Comparison of ENCODE assay signal across 13 mouse cellular contexts in the genomic region with DNA sequence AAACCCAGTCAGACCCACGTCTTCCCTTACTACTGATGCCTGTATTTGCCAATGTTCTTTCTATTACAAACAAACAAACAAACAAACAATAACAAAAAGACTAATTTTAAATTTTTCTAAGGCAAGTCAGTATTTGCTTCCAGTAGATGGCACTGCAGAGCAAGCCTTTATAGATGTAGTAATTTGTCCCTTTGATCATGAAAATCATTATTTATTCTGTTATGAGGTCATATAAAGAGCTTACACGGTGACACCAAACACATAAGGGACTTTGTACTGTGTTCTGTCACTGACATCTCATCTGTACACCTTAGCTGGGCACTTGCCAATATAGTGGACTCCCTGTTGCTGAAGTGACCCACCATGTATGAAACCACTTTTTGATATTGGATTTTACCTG. TPM values are rescaled to one million over a fixed set of nuclear protein-coding genes. Genes with fewer than 3 reads are reported as not detected.
DNase-seq lines count a peak whose midpoint lies in the region; ATAC-seq and TF ChIP-seq lines count a peak whose summit lies in the region.
"Had no signal": no experiment of that assay in that cellular context is flagged by ENCODE, and none has a peak within 500 bp of the region (broad histone marks: within the 10 kb centered on the region; RNA-seq: fewer than 3 reads in every experiment).

No protein-coding gene starts in this region.

- H3K79me2 ChIP-seq in heart, adult 2 months (replicated peaks; ENCODE audit: control insufficient read depth, insufficient read depth, low read length): no peaks in the 10 kb centered on the region

- no peak for ATAC-seq in lung, postnatal 0 days
- no peak for ATAC-seq in midbrain, postnatal 0 days (ENCODE audit: low FRiP score)

- H3K27me3 ChIP-seq in heart, adult 2 months (ENCODE audit: control insufficient read depth, insufficient read depth, low read length): peaks cover 10% of the 10 kb centered on the region
- H3K27me3 ChIP-seq in lung, postnatal 0 days (replicated peaks; ENCODE audit: insufficient read depth, low read length): peaks cover 32% of the 10 kb centered on the region
- H3K27me3 ChIP-seq in midbrain, postnatal 0 days (ENCODE audit: insufficient read depth, low read length): peaks cover 29% of the 10 kb centered on the region

- no peak for DNase-seq in heart, adult 2 months
- DNase-seq in heart, adult 9 months (ENCODE audit: low spot score in 2 of 2): no peak
- peak; percentile 39 for DNase-seq in lung, postnatal 0 days (ENCODE audit: low spot score)
- DNase-seq in lung, postnatal 4 days: no peak
- DNase-seq in MN1 (ENCODE audit: low spot score): peak; percentile 45
- DNase-seq in midbrain, postnatal 0 days (ENCODE audit: low spot score): peak; percentile 62
- no peak for DNase-seq in layer of hippocampus, postnatal 14 days (ENCODE audit: low spot score in 2 of 2)
- no peak for DNase-seq in gastrocnemius, postnatal 25 days
- DNase-seq: right cerebral cortex, postnatal 25 days had no signal

- H3K36me3 ChIP-seq in heart, adult 2 months (ENCODE audit: control insufficient read depth, insufficient read depth, low read length): no peaks in the 10 kb centered on the region
- H3K36me3 ChIP-seq in lung, postnatal 0 days (ENCODE audit: insufficient read depth, low read length): no peaks in the 10 kb centered on the region
- no peaks in the 10 kb centered on the region for H3K36me3 ChIP-seq in midbrain, postnatal 0 days (ENCODE audit: insufficient read depth, low read length)
- H3K36me3 ChIP-seq: heart, embryonic 15.5 days; limb, embryonic 15.5 days had no signal

- H3K4me1 ChIP-seq in heart, adult 2 months (ENCODE audit: control insufficient read depth, insufficient read depth, low read length): no peaks in the 10 kb centered on the region
- H3K4me1 ChIP-seq in lung, postnatal 0 days (ENCODE audit: insufficient read depth, low read depth, low read length): no peaks in the 10 kb centered on the region
- H3K4me1 ChIP-seq in midbrain, postnatal 0 days (ENCODE audit: insufficient read depth, low read length): no peaks in the 10 kb centered on the region

- TF ChIP-seq CTCF in heart, adult 2 months (IDR thresholded peaks at IDR 0.05): peak; percentile 68
- TF ChIP-seq CTCF in lung, postnatal 0 days (IDR thresholded peaks at IDR 0.05): peak; percentile 60
- peak; percentile 80 for TF ChIP-seq CTCF in midbrain, postnatal 0 days (IDR thresholded peaks at IDR 0.05)

- no peaks in the 10 kb centered on the region for H3K9me3 ChIP-seq in lung, postnatal 0 days (ENCODE audit: low read length)
- no peaks in the 10 kb centered on the region for H3K9me3 ChIP-seq in midbrain, postnatal 0 days (ENCODE audit: low read length)
- H3K9me3 ChIP-seq: heart, embryonic 15.5 days; limb, embryonic 15.5 days had no signal

- no peak for TF ChIP-seq EP300 in heart, adult 2 months (IDR thresholded peaks at IDR 0.05; ENCODE audit: insufficient read depth, low read depth, low read length)
- no peak for TF ChIP-seq EP300 in lung, postnatal 0 days (IDR thresholded peaks at IDR 0.05)

- WGBS in heart, adult 2 months: 15% methylated on average over 2 of the region's 2 CpGs
- 18% methylated on average over 2 of the region's 2 CpGs for WGBS in lung, postnatal 0 days
- 19% methylated on average over 2 of the region's 2 CpGs for WGBS in midbrain, postnatal 0 days

- TF ChIP-seq POLR2A in heart, adult 2 months (IDR thresholded peaks at IDR 0.05; ENCODE audit: insufficient read depth, low read depth, low read length): no peak

- H3K4me2 ChIP-seq in lung, postnatal 0 days (replicated peaks; ENCODE audit: low read depth, low read length): no peak overlapping the region
- H3K4me2 ChIP-seq in midbrain, postnatal 0 days (ENCODE audit: low read depth, low read length, poor library complexity, severe bottlenecking): no peak overlapping the region
- H3K4me2 ChIP-seq: heart, embryonic 15.5 days; limb, embryonic 15.5 days had no signal

- H3K27ac ChIP-seq in heart, adult 2 months: no peak overlapping the region
- H3K27ac ChIP-seq in lung, postnatal 0 days (ENCODE audit: low read length): no peak overlapping the region
- no peak overlapping the region for H3K27ac ChIP-seq in midbrain, postnatal 0 days (ENCODE audit: low read depth, low read length)
- H3K27ac ChIP-seq: heart, embryonic 15.5 days; limb, embryonic 15.5 days had no signal

- no peak overlapping the region for H3K9ac ChIP-seq in heart, adult 2 months (ENCODE audit: low read depth, low read length)
- H3K9ac ChIP-seq in lung, postnatal 0 days (replicated peaks; ENCODE audit: low read depth): no peak overlapping the region
- H3K9ac ChIP-seq in midbrain, postnatal 0 days (replicated peaks; ENCODE audit: low read length, poor library complexity, severe bottlenecking): no peak overlapping the region
- H3K9ac ChIP-seq: heart, embryonic 15.5 days; limb, embryonic 15.5 days had no signal

- intact Hi-C loops in heart, adult 2 months (cut with DNase I): no loop called here

- H3K4me3 ChIP-seq in heart, adult 2 months: no peak overlapping the region
- no peak overlapping the region for H3K4me3 ChIP-seq in lung, postnatal 0 days (ENCODE audit: low read depth, low read length)
- H3K4me3 ChIP-seq in midbrain, postnatal 0 days (ENCODE audit: low read depth, low read length): no peak overlapping the region
- H3K4me3 ChIP-seq: heart, embryonic 15.5 days; limb, embryonic 15.5 days; myocyte had no signal

RNA-seq across cellular contexts. Expression of a gene that starts 4.0 kb away (rescaled TPM):
- under 1 TPM; 0.25 to 0.39 TPM for total RNA-seq in heart, adult 2 months (2021)
- 0.06 and 0.12 TPM in 2 replicates for polyA plus RNA-seq in heart, adult 2 months (2012; rRNA removed)
- 0.62 and 0.65 TPM in 2 replicates for polyA plus RNA-seq in lung, postnatal 0 days (2015; fragmentation: Nextera tagmentation; extraction: Ambion mirVana)
- total RNA-seq in midbrain, postnatal 0 days (2014; rRNA removed): 5.5 and 8.2 TPM in 2 replicates
- polyA plus RNA-seq in midbrain, postnatal 0 days (2015; fragmentation: Nextera tagmentation; extraction: Ambion mirVana): 4.6 and 5.3 TPM in 2 replicates
- total RNA-seq in layer of hippocampus, postnatal 14 days (2021): 1 to 10 TPM; 5.0 to 6.1 TPM
- under 1 TPM; 0.13 to 0.19 TPM for total RNA-seq in gastrocnemius, postnatal 25 days (2021)
- total RNA-seq: MEL had no signal

Comparison
In these comparisons a context has a peak if more than half of its experiments do, and no peak if none do; other contexts are left out.
1. DNase-seq: peak in lung, postnatal 0 days (single experiment), MN1 (single experiment) and midbrain, postnatal 0 days (single experiment); none in heart, adult 2 months (0 of 2), heart, adult 9 months (0 of 2), lung, postnatal 4 days (0 of 2), layer of hippocampus, postnatal 14 days (0 of 2) and gastrocnemius, postnatal 25 days (single experiment).
2. Peak in every context shown above with its lines, with median percentiles within 50 percentile points of each other: CTCF ChIP-seq.